In genomic region chr11:50507498-50507824, GRCm38 (mm10) we compare ENCODE assay signal across 19 mouse cellular contexts.
A peak's percentile ranks its signal among the peaks of the same experiment; 100 is the strongest.
DNase-seq lines count a peak whose midpoint lies in the region; ATAC-seq and TF ChIP-seq lines count a peak whose summit lies in the region.
"Had no signal": no experiment of that assay in that cellular context is flagged by ENCODE, and none has a peak within 500 bp of the region (broad histone marks: within the 10 kb centered on the region; RNA-seq: fewer than 3 reads in every experiment).

No protein-coding gene starts in this region.

- no peak for ATAC-seq in hindbrain, postnatal 0 days
- ATAC-seq in hindbrain, embryonic 12.5 days (ENCODE audit: low FRiP score) = peak; percentile 11; the same call in 1 of the 2 replicates
- ATAC-seq in hindbrain, embryonic 15.5 days (ENCODE audit: low FRiP score, low read depth) = no peak
- 0 out of 2 replicates have a peak, but pooled peaks have one; percentile 32 for ATAC-seq in midbrain, embryonic 16.5 days
- ATAC-seq: intestine, embryonic 15.5 days; lung, postnatal 0 days had no signal

- no peak overlapping the region for H3K4me2 ChIP-seq in hindbrain, postnatal 0 days (ENCODE audit: low read depth, low read length)
- no peak overlapping the region for H3K4me2 ChIP-seq in hindbrain, embryonic 12.5 days (replicated peaks)
- no peak overlapping the region for H3K4me2 ChIP-seq in hindbrain, embryonic 15.5 days
- no peak overlapping the region for H3K4me2 ChIP-seq in midbrain, embryonic 16.5 days (ENCODE audit: low read length)
- H3K4me2 ChIP-seq: heart, embryonic 15.5 days; intestine, embryonic 15.5 days had no signal

- H3K4me1 ChIP-seq in hindbrain, embryonic 10.5 days (replicated peaks) = peaks cover 24% of the 10 kb centered on the region
- no peaks in the 10 kb centered on the region for H3K4me1 ChIP-seq in hindbrain, postnatal 0 days (ENCODE audit: insufficient read depth, low read length)
- peaks cover 15% of the 10 kb centered on the region for H3K4me1 ChIP-seq in hindbrain, embryonic 12.5 days
- peaks cover 8% of the 10 kb centered on the region; the same call in 1 of the 2 replicates for H3K4me1 ChIP-seq in hindbrain, embryonic 15.5 days (replicated peaks)
- peaks cover 13% of the 10 kb centered on the region for H3K4me1 ChIP-seq in midbrain, embryonic 16.5 days (ENCODE audit: control insufficient read depth, insufficient read depth, low read length)
- H3K4me1 ChIP-seq: heart, embryonic 15.5 days; intestine, embryonic 15.5 days had no signal

- WGBS in hindbrain, embryonic 10.5 days = 78% methylated on average over 4 of the region's 4 CpGs
- WGBS in hindbrain, postnatal 0 days = 66% methylated on average over 4 of the region's 4 CpGs
- WGBS in hindbrain, embryonic 12.5 days = 63% methylated on average over 4 of the region's 4 CpGs
- 74% methylated on average over 4 of the region's 4 CpGs for WGBS in hindbrain, embryonic 15.5 days
- 60% methylated on average over 4 of the region's 4 CpGs for WGBS in midbrain, embryonic 16.5 days

- H3K36me3 ChIP-seq in hindbrain, embryonic 10.5 days = no peaks in the 10 kb centered on the region
- H3K36me3 ChIP-seq in hindbrain, postnatal 0 days (ENCODE audit: insufficient read depth, low read length) = no peaks in the 10 kb centered on the region
- H3K36me3 ChIP-seq in hindbrain, embryonic 12.5 days = no peaks in the 10 kb centered on the region
- no peaks in the 10 kb centered on the region for H3K36me3 ChIP-seq in hindbrain, embryonic 15.5 days
- no peaks in the 10 kb centered on the region for H3K36me3 ChIP-seq in midbrain, embryonic 16.5 days (ENCODE audit: control insufficient read depth, insufficient read depth, low read length)
- H3K36me3 ChIP-seq: G1E; heart, embryonic 15.5 days; intestine, embryonic 15.5 days had no signal

- H3K27me3 ChIP-seq in hindbrain, embryonic 10.5 days (ENCODE audit: insufficient read depth, poor library complexity, severe bottlenecking) = no peaks in the 10 kb centered on the region
- H3K27me3 ChIP-seq in hindbrain, postnatal 0 days (ENCODE audit: insufficient read depth, low read length) = no peaks in the 10 kb centered on the region
- H3K27me3 ChIP-seq in hindbrain, embryonic 12.5 days = no peaks in the 10 kb centered on the region
- H3K27me3 ChIP-seq in hindbrain, embryonic 15.5 days = no peaks in the 10 kb centered on the region
- no peaks in the 10 kb centered on the region for H3K27me3 ChIP-seq in midbrain, embryonic 16.5 days (ENCODE audit: control insufficient read depth, insufficient read depth, low read depth, low read length)
- H3K27me3 ChIP-seq: heart, embryonic 15.5 days; intestine, embryonic 15.5 days had no signal

- no peak for DNase-seq in hindbrain, embryonic 10.5 days (ENCODE audit: low spot score)
- no peak for DNase-seq in hindbrain, postnatal 0 days (ENCODE audit: low spot score)
- no peak for DNase-seq in cerebellum, adult 9-11 months
- DNase-seq in gastrocnemius, adult 8-10 months (ENCODE audit: low spot score in 2 of 2) = no peak
- DNase-seq: adrenal gland, adult 2 months; B cell, adult 2 months; cerebellum, adult 11 months; cerebellum, postnatal 10 days; heart, postnatal 4 days; kidney, adult 9 months; kidney, postnatal 14 days; thymus, postnatal 14 days had no signal

- H3K9ac ChIP-seq in hindbrain, postnatal 0 days (replicated peaks; ENCODE audit: low read length) = no peak overlapping the region
- H3K9ac ChIP-seq in hindbrain, embryonic 12.5 days = no peak overlapping the region
- no peak overlapping the region for H3K9ac ChIP-seq in hindbrain, embryonic 15.5 days
- H3K9ac ChIP-seq in midbrain, embryonic 16.5 days (ENCODE audit: low read depth, low read length) = no peak overlapping the region; the same call in 1 of the 2 replicates
- H3K9ac ChIP-seq: heart, embryonic 15.5 days; intestine, embryonic 15.5 days had no signal

- H3K4me3 ChIP-seq in hindbrain, embryonic 10.5 days = no peak overlapping the region
- H3K4me3 ChIP-seq in hindbrain, postnatal 0 days (ENCODE audit: low read length) = no peak overlapping the region
- H3K4me3 ChIP-seq in hindbrain, embryonic 12.5 days = no peak overlapping the region
- H3K4me3 ChIP-seq in hindbrain, embryonic 15.5 days = no peak overlapping the region
- no peak overlapping the region for H3K4me3 ChIP-seq in midbrain, embryonic 16.5 days (ENCODE audit: low read depth, low read length)
- H3K4me3 ChIP-seq: heart, embryonic 15.5 days; intestine, embryonic 15.5 days had no signal

- H3K27ac ChIP-seq in hindbrain, embryonic 10.5 days = peak overlapping the region; percentile 87
- no peak overlapping the region for H3K27ac ChIP-seq in hindbrain, postnatal 0 days
- peak overlapping the region; percentile 72 for H3K27ac ChIP-seq in hindbrain, embryonic 12.5 days
- 0 out of 2 replicates have a peak overlapping the region, but pooled peaks have one; percentile 1 for H3K27ac ChIP-seq in hindbrain, embryonic 15.5 days (replicated peaks)
- no peak overlapping the region for H3K27ac ChIP-seq in midbrain, embryonic 16.5 days (ENCODE audit: low read length)
- H3K27ac ChIP-seq: heart, embryonic 15.5 days; intestine, embryonic 15.5 days had no signal

- TF ChIP-seq CTCF in hindbrain, postnatal 0 days (IDR thresholded peaks at IDR 0.05; ENCODE audit: low read depth) = no peak

- no peaks in the 10 kb centered on the region for H3K9me3 ChIP-seq in hindbrain, embryonic 10.5 days
- H3K9me3 ChIP-seq in hindbrain, postnatal 0 days (ENCODE audit: low read length) = no peaks in the 10 kb centered on the region
- no peaks in the 10 kb centered on the region for H3K9me3 ChIP-seq in hindbrain, embryonic 12.5 days (replicated peaks)
- no peaks in the 10 kb centered on the region for H3K9me3 ChIP-seq in hindbrain, embryonic 15.5 days
- no peaks in the 10 kb centered on the region for H3K9me3 ChIP-seq in midbrain, embryonic 16.5 days (replicated peaks; ENCODE audit: control insufficient read depth, low read length, poor library complexity, severe bottlenecking)
- H3K9me3 ChIP-seq: G1E; heart, embryonic 15.5 days; intestine, embryonic 15.5 days had no signal

Comparison
In these comparisons a context has a peak if more than half of its experiments do, and no peak if none do; other contexts are left out.
1. H3K27ac ChIP-seq: peak in hindbrain, embryonic 10.5 days (single experiment), hindbrain, embryonic 12.5 days (single experiment) and hindbrain, embryonic 15.5 days (single experiment); none in hindbrain, postnatal 0 days (single experiment) and midbrain, embryonic 16.5 days (single experiment).
2. ATAC-seq: peak in hindbrain, embryonic 12.5 days (single experiment) and midbrain, embryonic 16.5 days (single experiment); none in hindbrain, postnatal 0 days (single experiment) and hindbrain, embryonic 15.5 days (single experiment).